In the genomic region with DNA sequence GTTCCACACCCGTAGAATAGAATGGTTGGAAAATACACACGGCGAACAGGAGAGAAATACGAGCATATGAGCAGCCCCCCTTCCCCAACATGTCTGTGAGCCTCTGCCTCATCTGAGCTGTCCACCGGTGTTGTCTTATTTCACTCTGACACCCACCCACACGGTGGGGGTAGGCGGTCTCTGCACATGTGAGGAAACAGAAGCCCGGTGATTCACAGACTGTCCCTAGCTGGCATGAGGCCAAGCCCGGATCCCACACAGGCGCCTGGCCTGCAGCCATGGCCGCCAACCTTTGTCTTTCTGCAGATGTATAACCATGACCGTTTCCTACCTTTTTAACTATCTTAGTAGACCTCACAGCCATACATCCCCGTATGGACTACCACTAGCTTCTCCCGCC, we compare ENCODE assay signal across 9 mouse cellular contexts.
A peak's percentile ranks its signal among the peaks of the same experiment; 100 is the strongest.
DNase-seq lines count a peak whose midpoint lies in the region; ATAC-seq lines count a peak whose summit lies in the region.
"Had no signal": no experiment of that assay in that cellular context is flagged by ENCODE, and none has a peak within 500 bp of the region (broad histone marks: within the 10 kb centered on the region; RNA-seq: fewer than 3 reads in every experiment).

No protein-coding gene starts in this region.

- WGBS in heart, embryonic 12.5 days: 72% methylated on average over 14 of the region's 14 CpGs

- no peak overlapping the region for H3K4me2 ChIP-seq in heart, embryonic 12.5 days
- H3K4me2 ChIP-seq: liver, embryonic 15.5 days had no signal

- peaks cover 39% of the 10 kb centered on the region for H3K27me3 ChIP-seq in heart, embryonic 12.5 days (replicated peaks)
- H3K27me3 ChIP-seq: liver, embryonic 15.5 days had no signal

- no peak overlapping the region for H3K27ac ChIP-seq in heart, embryonic 12.5 days (ENCODE audit: poor library complexity, severe bottlenecking)
- H3K27ac ChIP-seq: liver, embryonic 15.5 days had no signal

- no peaks in the 10 kb centered on the region for H3K36me3 ChIP-seq in heart, embryonic 12.5 days
- H3K36me3 ChIP-seq: liver, embryonic 15.5 days had no signal

- no peak for ATAC-seq in heart, embryonic 12.5 days (ENCODE audit: insufficient number of reproducible peaks, low FRiP score)
- no peak for ATAC-seq in inflammation-experienced regulatory T-cells, adult 6 months

- H3K4me1 ChIP-seq in heart, embryonic 12.5 days (replicated peaks): no peaks in the 10 kb centered on the region; the same call in 1 of the 2 replicates
- H3K4me1 ChIP-seq: liver, embryonic 15.5 days had no signal

- intact Hi-C loops in heart, postnatal 10 days (cut with DNase I): no loop called here

- no peak overlapping the region for H3K9ac ChIP-seq in heart, embryonic 12.5 days
- H3K9ac ChIP-seq: liver, embryonic 15.5 days had no signal

- no peaks in the 10 kb centered on the region for H3K9me3 ChIP-seq in heart, embryonic 12.5 days (replicated peaks)
- H3K9me3 ChIP-seq: liver, embryonic 15.5 days had no signal

- no peak overlapping the region for H3K4me3 ChIP-seq in heart, embryonic 12.5 days
- H3K4me3 ChIP-seq: liver, embryonic 15.5 days had no signal

- peak; percentile 13 to 26 for DNase-seq in heart, postnatal 10 days
- DNase-seq in 416B (ENCODE audit: low read depth): peak; percentile 60
- DNase-seq in adrenal gland, postnatal 14 days: peak; percentile 75
- DNase-seq in kidney, postnatal 25 days: peak; percentile 56 to 73
- no peak for DNase-seq in urinary bladder, postnatal 4 days (ENCODE audit: low spot score in 2 of 2)
- no peak for DNase-seq in thymus, postnatal 4 days

Comparison
In these comparisons a context has a peak if more than half of its experiments do, and no peak if none do; other contexts are left out.
1. DNase-seq: peak in heart, postnatal 10 days (2 of 2), 416B (single experiment), adrenal gland, postnatal 14 days (single experiment) and kidney, postnatal 25 days (2 of 2); none in urinary bladder, postnatal 4 days (0 of 2) and thymus, postnatal 4 days (single experiment).